Mouse (Mus musculus): ENCODE results near the gene Padi3. TPM values are rescaled to one million over a fixed set of nuclear protein-coding genes. Genes with fewer than 3 reads are reported as not detected.
A peak's percentile ranks its signal among the peaks of the same experiment; 100 is the strongest.

The Padi3 gene
- total RNA-seq, 2 experiments from 2014 or later, result 1.4 TPM

DNA sequence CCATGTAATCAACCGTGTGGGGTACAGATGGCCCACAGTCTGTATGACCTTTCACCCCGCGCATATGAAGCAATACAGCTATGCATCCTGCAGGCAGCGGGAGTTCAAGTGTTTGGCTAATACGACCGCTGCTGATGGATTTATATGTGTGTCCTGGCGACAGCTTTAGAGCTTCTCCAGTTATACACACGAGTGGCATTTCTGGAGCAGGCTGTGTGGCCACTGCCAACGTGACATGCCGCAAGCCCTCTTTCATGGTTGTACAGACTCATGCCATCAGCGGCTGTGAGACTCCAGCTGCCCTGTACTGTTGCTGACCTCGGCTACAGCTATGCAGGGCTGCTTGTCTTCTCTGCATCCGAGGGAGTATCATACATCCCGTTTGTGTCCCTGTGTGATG is 29.9 kb downstream of the Padi3 start:
- DNase-seq (ENCODE audit: low spot score), result peak; percentile 36

- peak; percentile 29 for DNase-seq (ENCODE audit: low spot score)
These were observed 30.5 kb downstream of the Padi3 start for GRCm38 (mm10) chr4:140779803-140780397.

DNA sequence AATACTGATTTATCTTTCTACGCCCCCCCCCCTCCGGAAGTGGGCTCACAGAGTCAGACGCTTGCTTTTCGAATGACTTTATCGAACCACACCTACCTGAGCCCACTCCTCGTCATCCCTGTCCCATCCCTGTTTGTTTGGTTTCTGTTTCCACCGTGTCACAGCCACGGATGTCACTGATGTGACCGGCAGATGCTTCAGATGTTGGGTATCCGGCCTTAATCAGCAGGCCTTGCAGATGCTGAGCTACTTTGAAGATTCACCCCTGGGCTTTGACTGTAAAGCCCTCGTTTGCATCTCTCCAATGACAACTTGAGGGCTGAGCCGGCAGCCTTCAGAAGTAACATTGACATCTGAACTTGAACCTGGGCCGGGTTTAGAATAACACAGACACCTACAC is 33.8 kb downstream of the Padi3 start:
- DNase-seq (ENCODE audit: low spot score), result no peak

GRCm38 (mm10) chr4:140775876-140776275 is 34.6 kb downstream of the Padi3 start:
- no peak for DNase-seq (ENCODE audit: low spot score)

GRCm38 (mm10) chr4:140774893-140775292 is 35.6 kb downstream of the Padi3 start:
- DNase-seq (ENCODE audit: low spot score), result no peak

DNA sequence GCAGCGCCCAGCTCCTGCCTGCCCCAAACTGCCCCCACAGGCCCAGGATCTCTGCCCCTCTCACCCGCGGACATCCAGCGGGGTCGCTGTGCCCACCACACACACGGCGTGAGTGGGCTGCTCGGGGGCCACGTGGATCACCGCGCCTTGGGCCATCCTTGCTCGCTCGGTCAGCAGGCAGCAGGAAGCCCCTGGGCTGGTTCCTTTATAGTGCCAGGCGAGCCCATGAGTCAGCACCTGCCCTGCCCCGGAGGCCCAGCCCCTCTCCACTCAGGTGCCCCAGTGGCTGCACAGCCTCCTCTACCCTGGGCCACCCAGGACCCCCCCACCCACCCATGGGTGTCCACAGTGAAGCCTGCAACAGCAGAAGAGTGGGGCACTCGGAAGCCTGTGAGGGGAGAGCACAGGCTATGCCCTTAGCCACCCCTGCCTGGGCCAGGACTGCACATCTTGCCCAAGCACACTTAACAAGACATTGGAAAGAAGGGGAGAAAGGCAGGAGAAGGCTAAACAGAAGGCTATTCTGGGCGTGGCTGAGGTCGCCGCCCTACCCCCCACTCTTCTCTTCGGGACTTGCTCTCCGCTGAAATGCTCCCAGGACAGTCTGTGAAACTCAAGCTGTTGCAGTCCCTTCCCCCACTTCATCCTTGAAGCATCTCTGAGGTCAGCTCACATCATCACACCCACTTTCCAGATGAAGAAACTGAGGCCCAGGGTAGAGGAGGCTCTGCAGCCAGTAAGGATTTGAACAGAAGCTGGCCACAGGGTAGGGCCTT is 36.2 kb downstream of the Padi3 start, which contains the start of gene Padi4:
TSS of gene Padi4 (minus strand) at position 212 of the 776 bp plus-strand sequence.
- no peak for DNase-seq (ENCODE audit: low spot score)

DNA sequence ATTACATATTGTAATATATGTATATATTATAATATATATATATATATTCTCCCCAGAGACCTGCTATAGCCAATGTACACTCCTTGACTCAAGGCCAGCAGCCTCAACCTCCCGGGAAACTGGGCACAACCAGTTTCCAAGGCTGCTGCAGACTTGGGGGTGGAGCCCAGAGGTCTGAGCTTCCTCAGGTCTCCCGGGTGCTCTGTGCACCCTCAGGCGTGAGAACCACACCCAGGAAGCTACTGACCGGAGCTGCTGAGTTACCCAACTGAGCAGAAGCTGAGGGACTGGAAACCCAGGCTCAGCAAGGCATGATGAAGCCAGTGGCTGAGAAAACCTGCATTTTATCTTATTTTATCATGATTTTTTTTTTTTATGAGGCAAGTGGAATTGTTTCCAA is 39.4 kb downstream of the Padi3 start:
- no peak for DNase-seq (ENCODE audit: low spot score)

GRCm38 (mm10) chr4:140770433-140770832 is 40.0 kb downstream of the Padi3 start:
- DNase-seq (ENCODE audit: low spot score), result peak; percentile 55

DNA sequence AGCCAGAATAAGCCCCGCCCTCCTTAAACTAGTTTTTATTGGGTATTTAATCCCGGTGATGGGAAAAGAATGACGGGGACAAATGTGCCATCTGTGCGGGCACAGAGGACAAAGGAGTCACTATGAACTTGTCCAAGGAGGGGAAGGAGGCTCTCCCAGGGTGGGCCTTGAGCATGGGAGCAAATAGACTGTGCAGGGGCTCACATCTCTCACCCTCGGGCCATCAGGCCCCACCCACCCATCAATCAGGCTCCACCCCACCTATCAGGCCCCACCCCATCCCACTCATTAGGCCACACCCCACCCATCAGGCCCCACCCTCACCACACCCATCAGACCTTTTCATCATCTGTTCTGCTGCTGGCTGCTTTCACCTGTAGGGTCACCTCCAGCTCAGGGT is 41.5 kb downstream of the Padi3 start:
- DNase-seq (ENCODE audit: low spot score), result no peak

DNA sequence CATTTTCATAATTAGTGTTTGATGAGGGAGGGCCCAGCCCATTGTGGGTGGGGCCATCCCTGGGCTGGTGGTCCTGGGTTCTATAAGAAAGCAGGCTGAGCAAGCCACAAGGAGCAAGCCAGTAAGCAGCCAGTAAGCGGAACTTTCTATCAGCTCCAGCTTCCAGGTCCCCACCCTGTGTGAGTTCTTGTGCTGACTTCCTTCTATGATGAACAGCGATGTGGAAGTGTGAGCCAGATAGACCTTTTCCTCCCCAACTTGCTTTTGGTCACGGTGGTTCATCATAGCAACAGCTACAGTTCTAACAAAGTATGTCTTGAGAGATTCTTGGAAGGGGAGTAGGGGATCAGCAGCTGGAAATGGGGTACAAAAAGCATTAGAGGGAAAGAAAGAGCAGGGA is 44.5 kb downstream of the Padi3 start:
- DNase-seq (ENCODE audit: low spot score), result no peak

DNA sequence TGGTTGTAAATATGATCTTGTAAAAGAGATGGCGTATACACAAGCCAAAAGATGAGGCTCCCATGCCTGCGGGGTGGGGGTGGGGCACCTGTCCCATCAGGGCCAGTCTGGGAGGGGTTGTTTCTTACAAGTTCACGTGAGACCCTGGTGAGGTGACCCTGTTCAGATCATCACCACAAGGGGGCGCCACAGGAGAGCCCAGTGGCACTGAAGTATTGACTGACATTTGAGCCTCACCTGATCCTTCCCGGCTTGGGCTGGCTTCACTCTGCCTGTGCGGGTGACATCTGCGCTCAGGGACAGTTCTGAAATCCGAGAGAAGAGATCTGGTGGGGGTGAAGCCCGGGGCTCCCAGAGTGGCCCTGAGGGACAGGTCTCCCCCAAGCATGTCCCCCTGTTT is 47.3 kb downstream of the Padi3 start:
- DNase-seq (ENCODE audit: low spot score), result peak; percentile 80

DNA sequence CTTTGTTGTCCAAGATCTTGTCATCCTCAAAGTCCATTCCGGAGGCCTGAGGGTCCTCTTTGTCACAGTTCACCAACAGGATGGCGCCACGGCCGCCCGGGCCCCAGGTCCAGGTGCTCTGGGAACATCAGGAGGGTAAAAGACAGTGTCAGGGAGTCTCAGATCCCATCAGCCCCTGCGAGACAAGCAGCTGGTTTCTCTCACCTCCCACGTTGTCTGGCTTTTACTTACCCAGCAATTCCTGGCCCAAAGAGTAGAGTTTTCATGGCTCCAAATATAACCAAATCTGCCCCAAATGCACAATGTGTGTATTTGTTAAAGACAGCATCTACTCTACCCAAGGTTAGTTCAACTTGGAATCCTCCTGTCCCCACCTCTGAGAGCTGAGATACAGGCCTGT is 48.8 kb downstream of the Padi3 start:
- no peak for DNase-seq (ENCODE audit: low spot score)

DNA sequence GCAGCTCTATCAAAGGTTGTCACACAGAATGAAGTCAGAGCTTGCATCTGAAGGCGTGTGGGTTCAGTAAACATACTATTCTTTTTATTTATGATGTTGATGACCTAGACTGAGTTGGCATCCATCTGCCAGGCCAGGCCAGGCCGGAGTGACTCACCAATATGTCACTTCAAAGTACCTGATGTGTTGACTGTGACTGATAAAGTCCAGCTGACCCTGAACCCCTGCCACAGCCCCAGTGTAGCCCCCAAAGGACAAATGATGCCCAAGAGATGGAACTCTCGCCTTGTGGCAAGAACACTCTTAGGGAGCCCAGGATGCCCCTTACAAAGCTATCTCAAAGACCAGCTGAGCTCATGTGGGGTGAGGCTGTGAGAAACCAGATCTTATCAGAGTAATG is 54.6 kb downstream of the Padi3 start:
- no peak for DNase-seq (ENCODE audit: low spot score)

DNA sequence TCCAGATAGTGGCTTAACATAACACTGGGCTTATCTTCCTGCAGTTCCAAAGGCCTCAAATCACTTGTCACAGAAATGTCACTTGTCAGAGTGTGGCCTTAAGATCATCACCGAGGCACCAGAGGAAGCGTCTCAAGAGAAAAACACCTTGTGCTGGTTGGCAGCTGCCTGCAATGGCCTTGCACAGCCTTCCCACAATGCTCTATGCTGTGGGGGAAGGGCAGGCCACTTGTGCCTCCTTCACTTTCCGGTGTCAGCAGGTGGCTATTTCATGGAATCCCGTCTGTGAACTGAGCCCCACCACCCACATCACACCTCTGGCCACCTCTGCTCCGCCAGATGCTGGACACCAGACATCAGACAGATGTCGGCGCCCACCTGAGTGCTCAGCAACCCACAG is 57.1 kb downstream of the Padi3 start:
- no peak for DNase-seq (ENCODE audit: low spot score)

DNA sequence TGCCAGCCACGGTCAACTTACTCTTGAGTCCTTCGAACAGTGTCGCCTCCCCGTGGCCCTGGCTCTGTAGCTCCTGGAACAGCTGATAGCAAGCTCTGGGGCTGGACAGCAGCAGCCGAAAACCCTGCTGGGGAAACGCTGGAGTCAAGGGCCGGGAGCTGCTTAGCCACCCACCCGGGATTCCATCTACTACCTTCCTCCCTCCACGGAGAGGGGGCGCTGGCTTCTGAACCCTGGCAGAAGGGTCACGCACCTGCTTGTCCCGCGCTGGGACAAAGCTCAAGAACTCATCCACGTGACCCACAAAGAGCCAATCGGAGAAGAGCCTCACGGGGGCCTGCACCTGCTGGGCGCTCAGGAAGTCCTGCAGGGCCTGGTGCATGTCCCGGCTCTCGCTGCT is 60.1 kb downstream of the Padi3 start:
- DNase-seq (ENCODE audit: low spot score), result peak; percentile 24

GRCm38 (mm10) chr4:140747978-140748377 is 62.5 kb downstream of the Padi3 start:
- DNase-seq (ENCODE audit: low spot score), result no peak

GRCm38 (mm10) chr4:140744654-140745053 is 65.8 kb downstream of the Padi3 start:
- peak; percentile 44 for DNase-seq (ENCODE audit: low spot score)

- no peak for DNase-seq (ENCODE audit: low spot score)
These were observed 67.4 kb downstream of the Padi3 start for GRCm38 (mm10) chr4:140743086-140743485.

DNA sequence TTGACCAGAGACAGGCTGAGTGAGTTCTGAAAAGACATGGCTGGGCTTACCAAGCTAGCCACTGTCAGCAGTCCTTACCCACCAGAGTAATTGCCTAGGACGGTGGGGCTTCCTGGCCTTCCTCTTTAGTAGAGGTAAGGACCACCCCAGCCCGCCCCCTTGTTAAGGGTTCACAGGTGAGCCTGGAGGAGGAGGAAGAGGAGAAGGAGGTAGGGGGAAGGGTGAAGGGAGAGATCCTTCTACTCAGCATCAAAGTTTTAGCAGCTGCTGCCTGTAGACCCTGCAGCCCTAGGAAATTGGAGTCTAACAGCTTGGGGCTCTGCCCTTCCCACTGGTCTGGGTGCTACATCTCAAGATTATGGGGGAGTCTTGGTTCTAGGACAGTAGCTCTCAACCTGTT is 67.9 kb downstream of the Padi3 start, which contains the start of gene Padi6:
TSS of gene Padi6 (minus strand) at position 101 of the 400 bp plus-strand sequence.
- no peak for DNase-seq (ENCODE audit: low spot score)

GRCm38 (mm10) chr4:140741401-140741800 is 69.0 kb downstream of the Padi3 start:
- no peak for DNase-seq (ENCODE audit: low spot score)

DNA sequence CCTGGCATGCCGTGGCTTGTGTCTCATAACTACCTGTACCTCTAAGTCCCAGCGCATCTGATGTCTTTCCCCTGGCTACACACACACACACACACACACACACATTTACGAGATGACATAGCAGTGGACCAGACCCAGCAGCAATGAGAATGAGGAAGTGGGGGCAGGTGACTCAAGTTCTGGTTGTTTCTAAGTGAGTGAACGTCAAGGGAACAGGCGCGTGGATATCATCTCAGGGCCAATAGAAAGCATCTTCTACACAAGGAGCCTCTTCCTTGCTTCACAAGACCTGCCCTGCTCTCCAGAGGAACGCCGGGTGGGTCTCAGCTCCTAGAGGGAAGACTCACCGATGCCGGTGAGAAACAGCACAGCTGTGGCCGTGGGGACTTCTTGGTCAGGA is 69.8 kb downstream of the Padi3 start:
- no peak for DNase-seq (ENCODE audit: low spot score)
